Mouse (Mus musculus) heart, embryonic 10.5 days (tissue): ENCODE measurements around the gene Trp53i13. TPM values are rescaled to one million over a fixed set of nuclear protein-coding genes. Genes with fewer than 3 reads are reported as not detected.

Source experiments
- DNase-seq: peaks from one replicate; pipeline ENCODE4 v3.0.0-alpha.2; 2017; ENCODE audit warnings: low spot score
- H3K27ac ChIP-seq: fragments of 300-500 bp; sonication (generic); 2 replicates; pipeline ENCODE4 v1.5.1; 2016; ENCODE audit warnings: mild to moderate bottlenecking
- H3K27me3 ChIP-seq: fragments of 300-500 bp; sonication (generic); 2 replicates; pipeline ENCODE4 v1.6.1; 2016; ENCODE audit warnings: mild to moderate bottlenecking; ENCODE audit not compliant: poor library complexity, insufficient read depth, severe bottlenecking
- H3K36me3 ChIP-seq: fragments of 300-500 bp; sonication (generic); 2 replicates; pipeline ENCODE4 v1.6.1; 2016; ENCODE audit warnings: mild to moderate bottlenecking, moderate library complexity
- H3K4me1 ChIP-seq: fragments of 300-500 bp; sonication (generic); 2 replicates; pipeline ENCODE4 v1.6.1; 2016; ENCODE audit warnings: mild to moderate bottlenecking
- H3K4me3 ChIP-seq: fragments of 300-500 bp; sonication (generic); 2 replicates; pipeline ENCODE4 v1.5.1; 2016; ENCODE audit warnings: mild to moderate bottlenecking, moderate library complexity
- H3K9me3 ChIP-seq: fragments of 300-500 bp; sonication (generic); 2 replicates; pipeline ENCODE4 v1.6.1; 2016; ENCODE audit warnings: mild to moderate bottlenecking, moderate library complexity
- WGBS: fragments of 180-500 bp; shearing (Covaris S2); methylation state at CpG from one replicate; pipeline ENCODE4 v1.1.7; 2016; 5-methylcytosine and 5-hydroxymethylcytosine counted together
- polyA plus RNA-seq: library from polyadenylated mRNA; unstranded; fragments of >200 nt; fragmentation: Nextera tagmentation; extraction: Ambion mirVana; gene quantifications from 2 replicates; pipeline ENCODE4 v1.2.1, GENCODE M21; 2016

The Trp53i13 gene
- polyA plus RNA-seq, 1 experiment from 2014 or later, result 30.2 TPM

GRCm38 (mm10) chr11:77514832-77515636, 746 bp downstream of the Trp53i13 start, which contains the start of gene Abhd15:
Gene Abhd15, plus strand, starts transcription at chr11:77515121.
- Histone ChIP-seq H3K4me3 (peak within 1 kb of the TSS; percentile 78), H3K36me3 (peaks cover 6% of the 10 kb centered on the region; the same call in 1 of the 2 replicates), H3K27ac (peak within 1 kb of the TSS; percentile 74), H3K4me1 (peaks cover 46% of the 10 kb centered on the region), H3K27me3 (peaks cover 33% of the 10 kb centered on the region), H3K9me3 (no peaks in the 10 kb centered on the region)
- peak; percentile 89 for DNase-seq
- WGBS, result under 1% methylated on average over 72 of the region's 72 CpGs

- Histone ChIP-seq H3K9me3 (no peaks in the 10 kb centered on the region), H3K4me1 (peaks cover 46% of the 10 kb centered on the region), H3K36me3 (peaks cover 13% of the 10 kb centered on the region; the same call in 1 of the 2 replicates), H3K27ac (peak overlapping the region; percentile 74), H3K4me3 (peak overlapping the region; percentile 78), H3K27me3 (peaks cover 33% of the 10 kb centered on the region)
- under 1% methylated on average over 19 of the region's 19 CpGs for WGBS
- peak; percentile 88 for DNase-seq
These were observed 1.4 kb downstream of the Trp53i13 start for GRCm38 (mm10) chr11:77514281-77514831.

GRCm38 (mm10) chr11:77513811-77514170, 2.0 kb downstream of the Trp53i13 start:
- Histone ChIP-seq H3K36me3 (peaks cover 18% of the 10 kb centered on the region), H3K27ac (peak overlapping the region; percentile 90), H3K9me3 (no peaks in the 10 kb centered on the region), H3K4me1 (peaks cover 48% of the 10 kb centered on the region), H3K4me3 (peak overlapping the region; percentile 78), H3K27me3 (peaks cover 33% of the 10 kb centered on the region)
- WGBS, result 4% methylated on average over 10 of the region's 10 CpGs
- peak; percentile 78 for DNase-seq

- H3K4me1 ChIP-seq, result peaks cover 48% of the 10 kb centered on the region
- peak overlapping the region; percentile 78 for H3K4me3 ChIP-seq
- no peaks in the 10 kb centered on the region for H3K9me3 ChIP-seq
- under 1% methylated on average over 69 of the region's 84 CpGs for WGBS
- DNase-seq, result peak; percentile 94
- H3K36me3 ChIP-seq, result peaks cover 22% of the 10 kb centered on the region
- peaks cover 29% of the 10 kb centered on the region for H3K27me3 ChIP-seq
- H3K27ac ChIP-seq, result peak overlapping the region; percentile 90
These were observed 2.6 kb downstream of the Trp53i13 start for GRCm38 (mm10) chr11:77512891-77513810.

GRCm38 (mm10) chr11:77511336-77511735, 4.4 kb downstream of the Trp53i13 start:
- peaks cover 11% of the 10 kb centered on the region for H3K27me3 ChIP-seq
- 73% methylated on average over 5 of the region's 5 CpGs for WGBS

GRCm38 (mm10) chr11:77508068-77509021, 7.4 kb downstream of the Trp53i13 start:
- WGBS, result 15% methylated on average over 49 of the region's 49 CpGs
- peak overlapping the region; percentile 88 for H3K27ac ChIP-seq
- H3K4me1 ChIP-seq, result peaks cover 22% of the 10 kb centered on the region
- peaks cover 69% of the 10 kb centered on the region for H3K36me3 ChIP-seq
- H3K27me3 ChIP-seq, result no peaks in the 10 kb centered on the region
- H3K4me3 ChIP-seq, result peak overlapping the region; percentile 57
- DNase-seq, result peak; percentile 91
- H3K9me3 ChIP-seq, result no peaks in the 10 kb centered on the region

More at GRCm38 (mm10) chr11:77511336-77511735, 4.4 kb downstream of the Trp53i13 start:
- Histone ChIP-seq H3K9me3 (no peaks in the 10 kb centered on the region), H3K4me3 (no peak overlapping the region), H3K4me1 (peaks cover 47% of the 10 kb centered on the region), H3K27ac (no peak overlapping the region), H3K36me3 (peaks cover 39% of the 10 kb centered on the region)
- DNase-seq, result no peak

GRCm38 (mm10) chr11:77507426-77507825, 8.4 kb downstream of the Trp53i13 start:
- no peak overlapping the region for H3K4me3 ChIP-seq
- peaks cover 78% of the 10 kb centered on the region for H3K36me3 ChIP-seq
- no peak for DNase-seq
- H3K27ac ChIP-seq, result 0 out of 2 replicates have a peak overlapping the region, but pooled peaks have one; percentile 88
- WGBS, result 77% methylated on average over 4 of the region's 4 CpGs
- no peaks in the 10 kb centered on the region for H3K9me3 ChIP-seq
- H3K27me3 ChIP-seq, result no peaks in the 10 kb centered on the region
- H3K4me1 ChIP-seq, result peaks cover 20% of the 10 kb centered on the region

GRCm38 (mm10) chr11:77506941-77507340, 8.8 kb downstream of the Trp53i13 start:
- no peak for DNase-seq
- no peaks in the 10 kb centered on the region for H3K9me3 ChIP-seq
- H3K27ac ChIP-seq, result no peak overlapping the region
- 83% methylated on average over 6 of the region's 6 CpGs for WGBS
- peaks cover 17% of the 10 kb centered on the region for H3K4me1 ChIP-seq
- H3K36me3 ChIP-seq, result peaks cover 83% of the 10 kb centered on the region
- no peaks in the 10 kb centered on the region for H3K27me3 ChIP-seq
- H3K4me3 ChIP-seq, result no peak overlapping the region

- Histone ChIP-seq H3K4me3 (no peak overlapping the region), H3K4me1 (peaks cover 17% of the 10 kb centered on the region), H3K27me3 (no peaks in the 10 kb centered on the region), H3K27ac (no peak overlapping the region), H3K36me3 (peaks cover 89% of the 10 kb centered on the region), H3K9me3 (no peaks in the 10 kb centered on the region)
- no peak for DNase-seq
- 86% methylated on average over 14 of the region's 14 CpGs for WGBS
These were observed 9.5 kb downstream of the Trp53i13 start for GRCm38 (mm10) chr11:77506273-77506672.

GRCm38 (mm10) chr11:77505291-77505980, 10.3 kb downstream of the Trp53i13 start:
- Histone ChIP-seq H3K27ac (no peak overlapping the region), H3K36me3 (peaks cover 93% of the 10 kb centered on the region), H3K9me3 (no peaks in the 10 kb centered on the region), H3K4me3 (no peak overlapping the region), H3K27me3 (no peaks in the 10 kb centered on the region), H3K4me1 (peaks cover 25% of the 10 kb centered on the region)
- no peak for DNase-seq
- WGBS, result 86% methylated on average over 22 of the region's 22 CpGs

GRCm38 (mm10) chr11:77504377-77504776, 11.4 kb downstream of the Trp53i13 start:
- Histone ChIP-seq H3K4me1 (peaks cover 30% of the 10 kb centered on the region), H3K9me3 (no peaks in the 10 kb centered on the region), H3K4me3 (no peak overlapping the region), H3K36me3 (peaks cover 95% of the 10 kb centered on the region), H3K27me3 (no peaks in the 10 kb centered on the region), H3K27ac (no peak overlapping the region)
- DNase-seq, result no peak
- 95% methylated on average over 19 of the region's 19 CpGs for WGBS
